Mouse (Mus musculus): ENCODE measurements around the gene Arhgap24. TPM values are rescaled to one million over a fixed set of nuclear protein-coding genes. Genes with fewer than 3 reads are reported as not detected.

The Arhgap24 gene
- polyA plus RNA-seq, 1 experiment from 2014 or later: 6.7 TPM

DNA sequence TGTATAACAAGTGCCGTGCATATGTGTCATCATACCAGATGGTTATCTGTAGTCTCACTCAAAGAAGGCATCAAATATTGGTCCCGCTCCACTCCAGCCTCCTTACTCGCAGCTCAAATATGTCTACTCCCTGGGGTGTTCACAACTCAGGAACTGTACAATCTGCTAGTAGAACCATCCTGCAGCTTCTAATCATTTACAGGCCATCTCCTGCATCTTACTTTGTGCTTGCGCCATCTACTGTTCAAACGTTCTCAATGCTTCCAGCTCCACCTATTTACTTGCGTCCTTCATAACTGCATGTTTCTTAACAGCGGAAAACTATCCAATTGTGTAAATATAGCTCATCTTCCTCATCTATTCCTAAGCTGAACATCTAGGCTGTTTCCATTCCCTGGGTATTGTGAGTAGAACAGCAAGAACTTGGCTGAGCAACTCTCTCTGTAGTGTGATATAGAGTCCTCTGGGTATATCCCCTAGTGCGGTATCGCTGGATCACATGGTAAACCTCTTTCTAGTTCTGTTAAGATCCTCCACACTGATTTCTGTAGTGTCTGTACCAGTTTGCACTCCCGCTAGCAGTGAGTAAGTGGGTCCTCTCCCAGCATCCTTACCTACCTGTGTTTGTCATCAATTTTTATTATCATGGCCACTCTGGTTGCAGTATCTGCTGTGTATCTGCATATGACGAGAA, 393.6 kb downstream of the Arhgap24 start:
- no peak overlapping the region for H3K4me2 ChIP-seq (replicated peaks; ENCODE audit: low read depth, low read length)
- no peaks in the 10 kb centered on the region for H3K4me1 ChIP-seq (replicated peaks; ENCODE audit: control insufficient read depth, insufficient read depth, low read length)
- no peaks in the 10 kb centered on the region for H3K27me3 ChIP-seq (ENCODE audit: control insufficient read depth, insufficient read depth, low read length)
- H3K4me3 ChIP-seq (ENCODE audit: low read depth, low read length): no peak overlapping the region
- no peak overlapping the region for H3K9ac ChIP-seq (ENCODE audit: low read depth, low read length)
- 52% methylated on average over 11 of the region's 11 CpGs for WGBS
- no peak for ATAC-seq (ENCODE audit: low FRiP score)
- no peaks in the 10 kb centered on the region for H3K9me3 ChIP-seq (ENCODE audit: control insufficient read depth, low read length)
- no peaks in the 10 kb centered on the region for H3K36me3 ChIP-seq (ENCODE audit: control insufficient read depth, insufficient read depth, low read length)
- H3K27ac ChIP-seq (ENCODE audit: low read depth, low read length): no peak overlapping the region
- peak; percentile 75 for DNase-seq (ENCODE audit: low spot score)

- no peak overlapping the region for H3K4me3 ChIP-seq (ENCODE audit: low read depth, low read length)
- H3K4me1 ChIP-seq (replicated peaks; ENCODE audit: control insufficient read depth, insufficient read depth, low read length): no peaks in the 10 kb centered on the region
- DNase-seq (ENCODE audit: low spot score) (no peak), ATAC-seq (ENCODE audit: low FRiP score) (no peak)
- no peaks in the 10 kb centered on the region for H3K27me3 ChIP-seq (ENCODE audit: control insufficient read depth, insufficient read depth, low read length)
- H3K9ac ChIP-seq (ENCODE audit: low read depth, low read length): no peak overlapping the region
- no peaks in the 10 kb centered on the region for H3K9me3 ChIP-seq (ENCODE audit: control insufficient read depth, low read length)
- H3K27ac ChIP-seq (ENCODE audit: low read depth, low read length): no peak overlapping the region
- 71% methylated on average over 16 of the region's 16 CpGs for WGBS
- H3K4me2 ChIP-seq (replicated peaks; ENCODE audit: low read depth, low read length): no peak overlapping the region
- no peaks in the 10 kb centered on the region for H3K36me3 ChIP-seq (ENCODE audit: control insufficient read depth, insufficient read depth, low read length)
Measured at GRCm38 (mm10) chr5:102875628-102876027, 394.4 kb downstream of the Arhgap24 start.

DNA sequence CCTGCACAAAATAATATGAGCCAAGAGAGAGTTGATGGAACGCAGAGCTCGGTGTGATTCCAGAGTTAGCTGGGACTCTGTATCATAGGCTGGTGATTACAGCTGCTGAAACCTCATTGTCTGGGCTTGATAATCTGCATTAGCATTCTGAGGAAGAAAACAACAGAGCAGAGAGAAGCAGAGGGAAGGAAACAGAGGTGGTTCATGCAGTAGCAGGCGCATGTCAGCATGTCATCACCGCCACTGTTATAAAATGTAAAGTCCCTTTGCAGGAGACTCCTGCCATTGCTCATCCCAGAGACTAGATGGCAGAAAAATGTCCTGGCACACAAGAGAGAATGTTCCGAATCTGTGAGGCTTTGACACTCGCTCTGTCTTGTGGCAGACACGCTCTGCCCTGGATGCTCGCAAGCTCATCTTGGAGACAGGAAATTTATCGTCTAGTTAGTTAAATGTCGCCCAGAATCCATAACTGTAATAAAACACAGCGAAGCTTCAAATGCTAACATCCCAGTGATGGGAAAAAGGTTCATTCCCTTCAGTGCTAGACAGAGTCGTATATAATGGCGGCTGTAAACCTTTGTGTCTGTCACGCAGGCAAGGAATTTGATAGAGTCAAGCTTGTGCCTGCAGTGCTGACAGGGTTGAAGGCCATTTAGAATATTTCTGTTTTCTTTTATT, 407.4 kb downstream of the Arhgap24 start:
- Histone ChIP-seq H3K4me2 (replicated peaks; ENCODE audit: low read depth, low read length) (no peak overlapping the region), H3K36me3 (ENCODE audit: control insufficient read depth, insufficient read depth, low read length) (no peaks in the 10 kb centered on the region), H3K4me1 (replicated peaks; ENCODE audit: control insufficient read depth, insufficient read depth, low read length) (no peaks in the 10 kb centered on the region), H3K9me3 (ENCODE audit: control insufficient read depth, low read length) (no peaks in the 10 kb centered on the region), H3K27ac (ENCODE audit: low read depth, low read length) (no peak overlapping the region), H3K4me3 (ENCODE audit: low read depth, low read length) (no peak overlapping the region), H3K27me3 (ENCODE audit: control insufficient read depth, insufficient read depth, low read length) (no peaks in the 10 kb centered on the region), H3K9ac (ENCODE audit: low read depth, low read length) (no peak overlapping the region)
- DNase-seq (ENCODE audit: low spot score): no peak
- ATAC-seq (ENCODE audit: low FRiP score): no peak
- 90% methylated on average over 14 of the region's 14 CpGs for WGBS

DNA sequence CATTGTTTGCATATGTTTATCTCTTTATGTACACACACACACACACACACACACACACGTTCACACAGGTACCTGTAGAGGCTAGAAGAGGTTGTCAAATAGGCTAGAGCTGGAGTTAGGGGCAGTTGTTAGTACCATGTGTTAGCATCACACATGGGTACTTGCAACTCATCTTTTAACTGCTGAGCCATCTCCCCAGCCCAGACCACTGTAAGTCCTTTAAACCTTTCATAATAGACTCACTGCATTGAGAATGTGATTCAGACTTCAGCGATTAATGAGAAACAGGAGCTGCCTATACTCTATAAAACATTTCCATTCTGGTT, 407.9 kb downstream of the Arhgap24 start:
- WGBS: 92% methylated on average over 2 of the region's 2 CpGs

DNA sequence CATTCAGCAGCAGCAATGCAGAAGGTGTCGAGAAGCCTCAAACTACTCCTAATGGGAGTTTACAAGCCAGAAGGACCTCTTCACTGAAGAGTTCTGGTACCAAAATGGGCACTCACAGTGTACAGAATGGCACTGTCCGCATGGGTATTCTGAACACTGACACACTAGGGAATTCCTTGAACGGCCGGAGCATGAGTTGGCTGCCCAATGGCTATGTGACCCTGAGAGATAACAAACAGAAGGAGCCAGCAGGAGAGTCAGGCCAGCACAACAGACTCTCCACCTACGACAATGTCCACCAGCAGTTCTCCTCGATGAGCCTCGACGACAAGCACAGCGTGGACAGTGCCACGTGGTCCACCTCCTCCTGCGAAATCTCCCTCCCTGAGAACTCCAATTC, 411.0 kb downstream of the Arhgap24 start:
- Histone ChIP-seq H3K27me3 (ENCODE audit: control insufficient read depth, insufficient read depth, low read length) (no peaks in the 10 kb centered on the region), H3K4me2 (replicated peaks; ENCODE audit: low read depth, low read length) (no peak overlapping the region), H3K4me1 (replicated peaks; ENCODE audit: control insufficient read depth, insufficient read depth, low read length) (no peaks in the 10 kb centered on the region), H3K27ac (ENCODE audit: low read depth, low read length) (no peak overlapping the region), H3K9me3 (ENCODE audit: control insufficient read depth, low read length) (no peaks in the 10 kb centered on the region), H3K36me3 (ENCODE audit: control insufficient read depth, insufficient read depth, low read length) (no peaks in the 10 kb centered on the region), H3K9ac (ENCODE audit: low read depth, low read length) (no peak overlapping the region), H3K4me3 (ENCODE audit: low read depth, low read length) (no peak overlapping the region)
- DNase-seq (ENCODE audit: low spot score) (no peak), ATAC-seq (ENCODE audit: low FRiP score) (no peak)
- WGBS: 93% methylated on average over 11 of the region's 11 CpGs

More for the DNA sequence above, 407.9 kb downstream of the Arhgap24 start:
- H3K9me3 ChIP-seq (ENCODE audit: control insufficient read depth, low read length): no peaks in the 10 kb centered on the region
- no peak for DNase-seq (ENCODE audit: low spot score)
- no peak overlapping the region for H3K4me2 ChIP-seq (replicated peaks; ENCODE audit: low read depth, low read length)
- no peak overlapping the region for H3K27ac ChIP-seq (ENCODE audit: low read depth, low read length)
- H3K27me3 ChIP-seq (ENCODE audit: control insufficient read depth, insufficient read depth, low read length): no peaks in the 10 kb centered on the region
- H3K36me3 ChIP-seq (ENCODE audit: control insufficient read depth, insufficient read depth, low read length): no peaks in the 10 kb centered on the region
- no peak overlapping the region for H3K4me3 ChIP-seq (ENCODE audit: low read depth, low read length)
- no peaks in the 10 kb centered on the region for H3K4me1 ChIP-seq (replicated peaks; ENCODE audit: control insufficient read depth, insufficient read depth, low read length)
- H3K9ac ChIP-seq (ENCODE audit: low read depth, low read length): no peak overlapping the region
- no peak for ATAC-seq (ENCODE audit: low FRiP score)

- H3K9ac ChIP-seq (ENCODE audit: low read depth, low read length): no peak overlapping the region
- no peaks in the 10 kb centered on the region for H3K9me3 ChIP-seq (ENCODE audit: control insufficient read depth, low read length)
- no peaks in the 10 kb centered on the region for H3K4me1 ChIP-seq (replicated peaks; ENCODE audit: control insufficient read depth, insufficient read depth, low read length)
- no peak overlapping the region for H3K4me2 ChIP-seq (replicated peaks; ENCODE audit: low read depth, low read length)
- WGBS: 98% methylated on average over 4 of the region's 4 CpGs
- H3K36me3 ChIP-seq (ENCODE audit: control insufficient read depth, insufficient read depth, low read length): no peaks in the 10 kb centered on the region
- H3K27me3 ChIP-seq (ENCODE audit: control insufficient read depth, insufficient read depth, low read length): no peaks in the 10 kb centered on the region
- ATAC-seq (ENCODE audit: low FRiP score): no peak
- DNase-seq (ENCODE audit: low spot score): no peak
- H3K27ac ChIP-seq (ENCODE audit: low read depth, low read length): no peak overlapping the region
- H3K4me3 ChIP-seq (ENCODE audit: low read depth, low read length): no peak overlapping the region
Measured at GRCm38 (mm10) chr5:102898301-102898700, 417.1 kb downstream of the Arhgap24 start.

DNA sequence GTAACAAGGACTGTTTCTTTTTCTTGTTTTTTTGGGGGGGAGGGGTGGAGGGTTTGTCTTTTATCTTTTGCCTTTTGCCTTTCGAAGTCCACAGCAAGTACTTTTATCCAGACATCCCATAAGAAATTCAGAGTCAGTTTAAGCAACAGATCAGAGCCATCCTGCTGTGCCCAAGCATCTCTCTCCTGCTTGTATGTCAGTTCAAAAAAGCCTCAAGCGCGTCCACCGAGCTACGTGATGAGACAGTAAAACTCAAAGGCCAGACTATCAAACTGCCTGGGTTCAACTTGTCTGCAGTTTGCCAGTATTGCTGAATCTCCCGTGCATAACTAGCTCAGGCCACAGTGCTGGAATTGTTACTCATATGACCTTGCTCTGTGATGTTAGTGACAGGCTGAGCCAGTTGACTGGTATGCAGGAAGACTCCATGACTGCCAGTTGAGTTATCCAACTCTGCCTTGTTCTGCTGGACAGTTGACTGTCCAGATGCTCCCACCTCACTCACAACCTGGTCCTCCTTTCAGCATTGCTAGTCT, 418.6 kb downstream of the Arhgap24 start:
- no peak overlapping the region for H3K4me3 ChIP-seq (ENCODE audit: low read depth, low read length)
- H3K27ac ChIP-seq (ENCODE audit: low read depth, low read length): no peak overlapping the region
- H3K4me1 ChIP-seq (replicated peaks; ENCODE audit: control insufficient read depth, insufficient read depth, low read length): no peaks in the 10 kb centered on the region
- WGBS: 63% methylated on average over 6 of the region's 6 CpGs
- H3K27me3 ChIP-seq (ENCODE audit: control insufficient read depth, insufficient read depth, low read length): no peaks in the 10 kb centered on the region
- H3K36me3 ChIP-seq (ENCODE audit: control insufficient read depth, insufficient read depth, low read length): no peaks in the 10 kb centered on the region
- H3K4me2 ChIP-seq (replicated peaks; ENCODE audit: low read depth, low read length): no peak overlapping the region
- ATAC-seq (ENCODE audit: low FRiP score) (no peak), DNase-seq (ENCODE audit: low spot score) (no peak)
- H3K9ac ChIP-seq (ENCODE audit: low read depth, low read length): no peak overlapping the region
- H3K9me3 ChIP-seq (ENCODE audit: control insufficient read depth, low read length): no peaks in the 10 kb centered on the region

DNA sequence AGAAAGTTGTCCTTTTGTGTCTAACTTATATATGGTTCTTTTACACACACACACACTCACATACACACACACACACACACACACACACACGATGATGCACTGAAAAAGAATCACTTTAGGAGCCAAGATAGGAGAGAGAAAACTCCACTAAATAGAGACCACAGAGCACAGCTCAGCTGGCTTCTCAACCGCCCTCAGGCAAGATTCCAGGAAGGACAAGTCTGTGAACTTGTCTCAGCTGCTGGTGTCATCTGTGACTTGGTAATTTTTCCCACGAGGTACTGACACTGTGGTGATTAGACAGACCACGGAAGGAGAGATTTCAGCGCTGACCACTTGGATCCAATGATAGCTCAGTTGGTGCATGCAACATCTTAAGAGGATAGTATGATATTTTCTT, 420.0 kb downstream of the Arhgap24 start:
- Histone ChIP-seq H3K9ac (ENCODE audit: low read depth, low read length) (no peak overlapping the region), H3K4me3 (ENCODE audit: low read depth, low read length) (no peak overlapping the region), H3K4me1 (replicated peaks; ENCODE audit: control insufficient read depth, insufficient read depth, low read length) (no peaks in the 10 kb centered on the region), H3K4me2 (replicated peaks; ENCODE audit: low read depth, low read length) (no peak overlapping the region), H3K27me3 (ENCODE audit: control insufficient read depth, insufficient read depth, low read length) (no peaks in the 10 kb centered on the region), H3K9me3 (ENCODE audit: control insufficient read depth, low read length) (no peaks in the 10 kb centered on the region), H3K36me3 (ENCODE audit: control insufficient read depth, insufficient read depth, low read length) (no peaks in the 10 kb centered on the region), H3K27ac (ENCODE audit: low read depth, low read length) (no peak overlapping the region)
- no peak for DNase-seq (ENCODE audit: low spot score)
- WGBS: 82% methylated on average over 5 of the region's 5 CpGs
- no peak for ATAC-seq (ENCODE audit: low FRiP score)

- ATAC-seq (ENCODE audit: low FRiP score) (no peak), DNase-seq (ENCODE audit: low spot score) (no peak)
- H3K36me3 ChIP-seq (ENCODE audit: control insufficient read depth, insufficient read depth, low read length): no peaks in the 10 kb centered on the region
- no peak overlapping the region for H3K9ac ChIP-seq (ENCODE audit: low read depth, low read length)
- H3K4me2 ChIP-seq (replicated peaks; ENCODE audit: low read depth, low read length): no peak overlapping the region
- 0 out of 2 replicates have a peak, but pooled peaks cover 2% of the 10 kb centered on the region for H3K4me1 ChIP-seq (replicated peaks; ENCODE audit: control insufficient read depth, insufficient read depth, low read length)
- H3K4me3 ChIP-seq (ENCODE audit: low read depth, low read length): no peak overlapping the region
- no peak overlapping the region for H3K27ac ChIP-seq (ENCODE audit: low read depth, low read length)
- no peaks in the 10 kb centered on the region for H3K27me3 ChIP-seq (ENCODE audit: control insufficient read depth, insufficient read depth, low read length)
- no peaks in the 10 kb centered on the region for H3K9me3 ChIP-seq (ENCODE audit: control insufficient read depth, low read length)
- WGBS: 96% methylated on average over 9 of the region's 9 CpGs
Measured at GRCm38 (mm10) chr5:102903487-102903886, 422.3 kb downstream of the Arhgap24 start.
